Mouse (Mus musculus): ENCODE data around the gene Lmo4. TPM values are rescaled to one million over a fixed set of nuclear protein-coding genes. Genes with fewer than 3 reads are reported as not detected.
A peak's percentile ranks its signal among the peaks of the same experiment; 100 is the strongest.

Lmo4 gene
- 10 to 100 TPM; 17.5 to 18.5 TPM for total RNA-seq (2021)
- long read RNA-seq, experiment 1, partial matches to known transcripts: 0 of 9 reads
- long read RNA-seq, experiment 1, other reads (novel, unspliced or antisense): 8 of 9 reads
- long read RNA-seq, experiment 2, partial matches to known transcripts: 0 of 4 reads
- long read RNA-seq, experiment 2, other reads (novel, unspliced or antisense): 4 of 4 reads

DNA sequence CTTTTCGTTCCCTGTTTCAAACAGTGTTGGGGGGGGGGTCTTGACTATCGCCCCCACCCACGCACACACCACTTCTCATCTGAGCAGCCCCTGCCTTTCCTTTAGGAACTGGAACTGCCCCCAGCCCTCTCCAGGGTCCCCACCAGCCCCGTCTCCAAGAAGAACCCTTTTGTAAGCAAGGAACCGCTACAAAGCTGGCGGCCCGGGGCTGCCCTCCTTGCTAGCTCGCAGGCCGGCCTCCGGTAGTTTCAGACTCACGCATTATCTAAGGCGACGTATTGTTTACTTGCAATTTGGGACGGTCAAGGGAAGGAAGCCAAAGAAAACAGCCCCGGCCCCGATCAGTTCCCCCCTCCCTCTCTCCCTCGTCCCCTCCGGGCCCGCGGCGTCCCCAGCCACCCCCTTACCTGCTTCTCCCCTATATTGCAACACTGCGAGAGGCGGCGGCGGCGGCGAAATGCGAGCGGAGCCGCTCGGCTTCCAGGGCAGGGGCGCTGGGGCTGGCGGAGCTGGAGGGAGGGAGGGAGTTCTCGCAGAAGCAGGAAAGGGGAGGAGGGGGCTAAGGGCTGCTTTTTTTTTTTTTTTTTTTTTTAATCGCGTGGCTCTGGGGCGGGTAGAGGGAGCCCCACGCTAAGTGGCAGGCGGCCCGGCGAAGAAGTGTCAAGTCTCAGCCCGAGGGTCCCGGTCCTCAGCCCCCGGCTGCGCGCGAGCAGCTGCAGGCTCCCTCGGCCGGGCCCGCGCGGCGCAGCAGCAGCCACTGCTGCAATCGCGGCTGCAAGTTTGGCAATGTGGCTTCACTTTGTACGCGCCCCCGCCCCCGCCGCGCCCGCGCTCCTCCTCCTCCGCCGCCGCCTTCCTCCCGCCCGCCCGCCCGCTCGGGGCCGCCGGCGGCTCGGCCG is at the start of gene Lmo4:
TSS of gene Lmo4 (minus strand) at position 808 of the 899 bp plus-strand sequence.
- intact Hi-C loops (cut with DNase I): loop anchor here (10.0 kb wide), 1 partner anchor 700 kb away; no protein-coding TSS in a partner anchor
- peak; percentile 81 to 82 for DNase-seq

- intact Hi-C loops (cut with DNase I): no loop called here
- no peak for DNase-seq
Measured at GRCm38 (mm10) chr3:144254281-144254680, 49.3 kb upstream of the Lmo4 start.

DNA sequence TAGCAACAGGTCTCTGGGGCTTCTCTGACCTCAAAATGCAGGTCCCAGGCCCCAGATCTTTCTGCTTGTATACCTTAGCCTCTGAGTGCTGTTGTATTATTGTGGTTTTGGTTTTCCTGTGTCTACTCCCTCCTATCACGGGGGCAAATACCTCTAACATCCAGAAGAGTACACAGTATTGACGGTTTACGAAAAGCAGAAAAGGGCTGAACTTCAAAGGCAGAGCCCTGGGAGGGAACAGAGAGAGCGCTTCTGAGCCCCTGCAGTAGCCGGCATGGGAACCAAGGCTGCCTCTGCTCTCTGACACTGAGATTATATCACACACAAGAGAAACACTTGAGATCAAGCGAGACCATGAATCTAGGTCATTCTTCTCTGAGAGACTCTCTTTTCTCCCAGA is 48.0 kb upstream of the Lmo4 start:
- intact Hi-C loops (cut with DNase I): no loop called here
- DNase-seq: no peak

DNA sequence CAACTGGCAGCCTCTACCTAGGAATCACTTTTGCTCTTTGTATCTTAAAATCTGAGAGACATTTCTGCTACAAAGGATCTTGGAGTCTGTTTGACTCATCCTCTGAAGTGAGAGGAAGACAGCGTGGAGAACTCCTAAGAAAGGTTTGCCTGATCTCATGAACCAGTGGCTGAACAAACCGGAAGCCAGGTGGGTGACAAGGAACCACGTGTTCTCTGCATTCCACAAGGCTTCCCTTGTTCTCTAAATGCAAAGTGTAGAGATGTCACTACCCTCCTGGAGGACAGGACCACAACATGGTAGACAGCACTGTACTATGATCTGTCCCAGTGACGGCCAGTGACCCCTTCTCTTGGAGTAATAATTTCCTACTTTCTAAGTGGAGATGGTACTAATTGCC is 47.1 kb upstream of the Lmo4 start:
- intact Hi-C loops (cut with DNase I): no loop called here
- DNase-seq: no peak

DNA sequence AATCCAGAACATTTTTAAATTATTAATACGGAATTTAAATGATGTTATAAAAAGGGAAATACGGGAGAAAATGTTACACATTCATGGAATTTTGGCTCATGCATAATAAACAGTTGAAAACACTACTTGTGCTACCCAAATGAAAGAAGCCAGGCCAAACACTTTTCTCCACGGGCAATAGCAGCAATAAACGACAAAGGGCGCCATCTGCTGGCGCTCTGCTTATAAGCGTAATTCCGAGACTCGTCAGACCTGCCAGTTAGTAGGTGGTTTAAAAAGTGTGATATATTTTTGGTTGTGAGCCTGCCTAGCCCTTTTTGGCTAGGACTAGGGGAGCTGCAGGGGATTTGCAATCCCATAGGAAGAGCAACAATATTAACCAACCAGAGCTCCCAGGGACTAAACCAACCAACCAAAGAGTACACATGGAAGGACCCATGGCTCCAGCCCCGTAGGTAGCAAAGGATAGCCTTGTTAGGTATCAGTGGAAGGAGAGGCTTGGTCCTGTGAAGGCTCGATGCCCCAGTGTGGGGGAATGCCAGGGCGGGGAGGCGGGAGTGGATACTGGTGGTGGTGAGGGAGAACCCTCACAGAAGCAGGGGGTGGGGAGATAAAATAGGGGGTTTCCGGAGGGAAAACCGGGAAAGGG is 37.1 kb upstream of the Lmo4 start:
- intact Hi-C loops (cut with DNase I): no loop called here
- peak; percentile 53 to 57 for DNase-seq

- intact Hi-C loops (cut with DNase I): no loop called here
- no peak for DNase-seq
Measured at GRCm38 (mm10) chr3:144241161-144241560, 36.1 kb upstream of the Lmo4 start.

DNA sequence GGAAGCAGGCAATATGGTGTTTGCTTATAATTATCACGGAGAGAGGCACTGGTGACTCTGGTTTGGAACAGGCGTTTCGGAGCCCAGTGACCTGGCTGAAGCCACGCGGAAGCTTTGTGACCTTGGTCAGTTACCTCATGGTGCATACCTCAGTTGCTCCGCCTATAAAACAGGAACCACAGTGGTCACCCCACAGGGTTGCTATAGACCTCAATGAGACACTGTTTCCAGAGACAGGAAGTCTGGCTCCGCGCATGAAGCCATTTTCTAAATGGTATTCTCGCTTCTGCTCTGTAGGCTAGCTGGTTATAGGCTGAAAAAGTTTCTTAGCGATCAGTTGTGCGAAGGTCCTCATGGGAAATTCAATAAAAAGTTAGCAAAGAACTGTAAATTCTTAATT is 33.5 kb upstream of the Lmo4 start:
- DNase-seq: no peak
- intact Hi-C loops (cut with DNase I): loop anchor here (10.0 kb wide), 1 partner anchor 644 kb away; no protein-coding TSS in a partner anchor

- intact Hi-C loops (cut with DNase I): loop anchor here (10.0 kb wide), 1 partner anchor 638 kb away; no protein-coding TSS in a partner anchor
- no peak for DNase-seq
Measured at GRCm38 (mm10) chr3:144232347-144233008, 27.5 kb upstream of the Lmo4 start.

- intact Hi-C loops (cut with DNase I): loop anchor here (10.0 kb wide), 1 partner anchor 637 kb away; no protein-coding TSS in a partner anchor
- DNase-seq: no peak
Measured at GRCm38 (mm10) chr3:144231931-144232330, 26.9 kb upstream of the Lmo4 start.

- no peak for DNase-seq
- intact Hi-C loops (cut with DNase I): loop anchor here (10.0 kb wide), 1 partner anchor 637 kb away; no protein-coding TSS in a partner anchor
Measured at GRCm38 (mm10) chr3:144231419-144231818, 26.4 kb upstream of the Lmo4 start.

- intact Hi-C loops (cut with DNase I): loop anchor here (10.0 kb wide), 1 partner anchor 635 kb away; no protein-coding TSS in a partner anchor
- no peak for DNase-seq
Measured at GRCm38 (mm10) chr3:144230016-144230415, 25.0 kb upstream of the Lmo4 start.

GRCm38 (mm10) chr3:144229312-144229711 is 24.3 kb upstream of the Lmo4 start:
- intact Hi-C loops (cut with DNase I): no loop called here
- no peak for DNase-seq

DNA sequence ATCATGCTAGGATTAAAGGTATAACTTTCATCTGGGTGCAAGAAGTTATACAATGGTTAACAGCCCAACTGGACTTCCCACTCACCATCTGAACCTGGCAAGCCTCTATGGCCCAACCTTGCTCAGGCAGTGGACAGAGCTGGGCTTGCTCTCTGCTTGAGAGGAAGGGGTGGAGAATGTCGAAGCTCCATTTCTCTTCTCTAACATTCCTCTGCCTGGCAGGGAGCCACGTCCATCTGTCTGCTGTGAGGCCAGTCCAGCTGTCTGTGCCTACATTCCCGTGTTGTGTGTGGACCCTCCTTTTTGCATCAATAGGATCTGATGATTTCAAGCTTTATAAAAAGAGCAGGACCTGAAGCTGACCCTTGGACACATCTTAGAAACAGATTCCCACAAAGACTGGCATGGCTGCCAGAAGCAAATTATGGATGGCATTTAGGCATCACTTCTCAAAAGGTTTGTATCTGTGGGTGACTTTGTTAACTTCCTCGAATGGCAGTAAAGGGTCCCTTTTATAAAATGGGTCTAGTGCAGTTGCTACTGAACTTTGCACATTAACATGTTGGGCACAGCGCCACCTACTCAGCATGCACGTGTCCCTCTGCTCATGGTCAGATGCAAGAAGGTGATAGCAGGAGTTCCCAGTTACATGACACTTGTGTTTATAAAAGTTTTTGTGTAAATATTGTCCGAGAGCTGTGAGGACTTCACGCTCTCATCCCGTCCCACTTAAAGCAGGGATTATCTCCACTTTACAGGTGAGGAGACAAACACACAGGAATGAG is 20.6 kb upstream of the Lmo4 start:
- intact Hi-C loops (cut with DNase I): no loop called here
- DNase-seq: no peak

DNA sequence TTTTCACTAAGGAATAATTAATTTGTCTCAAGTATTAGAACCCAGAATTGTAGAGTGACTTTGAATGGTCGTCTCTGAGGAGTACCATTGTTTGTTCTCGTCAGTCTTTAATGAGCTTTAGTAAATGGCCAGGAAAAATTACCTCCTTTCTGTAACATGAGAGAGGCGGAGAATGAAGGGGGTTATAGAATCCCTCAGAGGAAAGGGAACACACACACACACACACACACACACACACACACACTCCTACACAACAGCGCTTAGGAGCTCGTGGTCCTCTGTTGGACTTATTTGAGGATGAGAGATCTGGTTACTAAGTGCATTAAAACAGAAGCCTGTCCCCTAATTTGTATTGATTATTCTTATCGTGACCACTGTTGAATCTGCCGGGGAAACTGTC is 19.6 kb upstream of the Lmo4 start:
- intact Hi-C loops (cut with DNase I): no loop called here
- DNase-seq: no peak

GRCm38 (mm10) chr3:144223377-144224105 is 18.5 kb upstream of the Lmo4 start:
- intact Hi-C loops (cut with DNase I): no loop called here
- DNase-seq: no peak

GRCm38 (mm10) chr3:144222381-144222780 is 17.4 kb upstream of the Lmo4 start:
- DNase-seq: no peak
- intact Hi-C loops (cut with DNase I): no loop called here

GRCm38 (mm10) chr3:144207498-144207897 is 2.5 kb upstream of the Lmo4 start:
- intact Hi-C loops (cut with DNase I): loop anchor here (10.0 kb wide), 1 partner anchor 703 kb away; no protein-coding TSS in a partner anchor
- DNase-seq: peak in 1 of 2 experiments; percentile 14

DNA sequence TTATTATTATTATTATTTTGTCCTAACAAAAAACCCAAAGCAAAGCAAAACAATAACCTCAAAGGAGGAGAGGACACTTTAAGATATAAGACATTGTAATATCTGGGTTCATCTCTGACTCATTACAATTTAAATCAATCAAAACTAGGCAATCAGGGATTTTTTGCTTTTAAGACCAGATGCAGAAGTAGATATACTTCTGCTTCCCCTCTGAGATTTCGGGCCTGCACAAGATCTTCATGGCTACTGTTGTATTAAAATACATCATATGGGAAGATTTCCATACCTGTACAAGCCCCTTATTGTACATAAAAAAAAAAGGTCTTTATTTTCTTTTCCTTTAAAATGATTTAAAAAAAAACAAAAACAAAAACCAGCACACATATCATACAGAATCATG is 1.9 kb upstream of the Lmo4 start:
- no peak for DNase-seq
- intact Hi-C loops (cut with DNase I): loop anchor here (10.0 kb wide), 1 partner anchor 702 kb away; no protein-coding TSS in a partner anchor

DNA sequence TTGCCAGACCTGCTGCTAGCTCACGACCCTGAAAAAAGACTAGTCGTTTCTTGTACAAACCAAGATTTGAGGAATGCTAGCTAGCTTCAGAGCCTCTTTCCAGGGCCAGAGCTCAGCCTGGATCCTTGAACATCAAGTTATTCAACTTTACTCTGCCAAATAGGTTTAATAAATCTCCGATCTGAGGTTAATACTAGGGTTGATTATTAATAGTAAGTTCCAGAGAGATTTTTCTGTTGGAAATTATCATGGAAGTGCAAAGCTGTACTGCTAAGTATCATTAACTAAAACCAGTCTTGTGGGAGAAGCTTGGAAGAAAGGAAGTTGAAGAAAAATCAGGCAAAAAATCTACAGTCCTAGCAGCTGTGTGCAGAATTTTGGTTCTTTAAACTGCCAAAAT is 1.2 kb upstream of the Lmo4 start:
- intact Hi-C loops (cut with DNase I): loop anchor here (10.0 kb wide), 1 partner anchor 701 kb away; no protein-coding TSS in a partner anchor
- DNase-seq: no peak

Measured in gastrocnemius, postnatal 36 days (tissue).